Mouse (Mus musculus): ENCODE results near the gene Tfdp2. TPM values are rescaled to one million over a fixed set of nuclear protein-coding genes. Genes with fewer than 3 reads are reported as not detected.

The Tfdp2 gene
- total RNA-seq, 2 experiments from 2014 or later: 15.0 to 19.0 TPM

- intact Hi-C loops (cut with DNase I): no loop called here
These were observed 23.1 kb downstream of the Tfdp2 start for GRCm38 (mm10) chr9:96219114-96219669.

GRCm38 (mm10) chr9:96220419-96220818 lies 24.3 kb downstream of the Tfdp2 start:
- no peak for DNase-seq (ENCODE audit: extremely low spot score in 1 of 2, low spot score in 2 of 2)
- intact Hi-C loops (cut with DNase I): no loop called here

More at GRCm38 (mm10) chr9:96219114-96219669, 23.1 kb downstream of the Tfdp2 start:
- no peak for DNase-seq (ENCODE audit: extremely low spot score in 1 of 2, low spot score in 2 of 2)

GRCm38 (mm10) chr9:96223302-96223701 lies 27.2 kb downstream of the Tfdp2 start:
- no peak for DNase-seq (ENCODE audit: extremely low spot score in 1 of 2, low spot score in 2 of 2)
- intact Hi-C loops (cut with DNase I): no loop called here

- intact Hi-C loops (cut with DNase I): no loop called here
- DNase-seq (ENCODE audit: extremely low spot score in 1 of 2, low spot score in 2 of 2): no peak
These were observed 32.2 kb downstream of the Tfdp2 start for GRCm38 (mm10) chr9:96228285-96228684.

- no peak for DNase-seq (ENCODE audit: extremely low spot score in 1 of 2, low spot score in 2 of 2)
- intact Hi-C loops (cut with DNase I): no loop called here
These were observed 34.2 kb downstream of the Tfdp2 start for GRCm38 (mm10) chr9:96230271-96230670.

GRCm38 (mm10) chr9:96235477-96235876 lies 39.4 kb downstream of the Tfdp2 start:
- intact Hi-C loops (cut with DNase I): no loop called here
- no peak for DNase-seq (ENCODE audit: extremely low spot score in 1 of 2, low spot score in 2 of 2)

- intact Hi-C loops (cut with DNase I): no loop called here
- no peak for DNase-seq (ENCODE audit: extremely low spot score in 1 of 2, low spot score in 2 of 2)
These were observed 41.3 kb downstream of the Tfdp2 start for GRCm38 (mm10) chr9:96237391-96237790.

GRCm38 (mm10) chr9:96238286-96238685 lies 42.2 kb downstream of the Tfdp2 start:
- intact Hi-C loops (cut with DNase I): no loop called here
- no peak for DNase-seq (ENCODE audit: extremely low spot score in 1 of 2, low spot score in 2 of 2)

- intact Hi-C loops (cut with DNase I): no loop called here
These were observed 45.3 kb downstream of the Tfdp2 start for GRCm38 (mm10) chr9:96241134-96242097.

GRCm38 (mm10) chr9:96243915-96244314 lies 47.8 kb downstream of the Tfdp2 start:
- DNase-seq (ENCODE audit: extremely low spot score in 1 of 2, low spot score in 2 of 2): no peak
- intact Hi-C loops (cut with DNase I): no loop called here

More at GRCm38 (mm10) chr9:96241134-96242097, 45.3 kb downstream of the Tfdp2 start:
- no peak for DNase-seq (ENCODE audit: extremely low spot score in 1 of 2, low spot score in 2 of 2)

GRCm38 (mm10) chr9:96254812-96255211 lies 58.7 kb downstream of the Tfdp2 start:
- intact Hi-C loops (cut with DNase I): no loop called here
- DNase-seq (ENCODE audit: extremely low spot score in 1 of 2, low spot score in 2 of 2): no peak

GRCm38 (mm10) chr9:96258478-96258877 lies 62.4 kb downstream of the Tfdp2 start:
- DNase-seq (ENCODE audit: extremely low spot score in 1 of 2, low spot score in 2 of 2): no peak

GRCm38 (mm10) chr9:96259017-96259512 lies 63.0 kb downstream of the Tfdp2 start:
- intact Hi-C loops (cut with DNase I): no loop called here
- DNase-seq (ENCODE audit: extremely low spot score in 1 of 2, low spot score in 2 of 2): peak in 1 of 2 experiments; percentile 11

More at GRCm38 (mm10) chr9:96258478-96258877, 62.4 kb downstream of the Tfdp2 start:
- intact Hi-C loops (cut with DNase I): no loop called here

GRCm38 (mm10) chr9:96259753-96260520 lies 63.9 kb downstream of the Tfdp2 start:
- intact Hi-C loops (cut with DNase I): no loop called here
- DNase-seq (ENCODE audit: extremely low spot score in 1 of 2, low spot score in 2 of 2): peak in 1 of 2 experiments; percentile 24

GRCm38 (mm10) chr9:96261101-96261500 lies 65.0 kb downstream of the Tfdp2 start:
- DNase-seq (ENCODE audit: extremely low spot score in 1 of 2, low spot score in 2 of 2): no peak
- intact Hi-C loops (cut with DNase I): no loop called here

GRCm38 (mm10) chr9:96261980-96262379 lies 65.9 kb downstream of the Tfdp2 start:
- no peak for DNase-seq (ENCODE audit: extremely low spot score in 1 of 2, low spot score in 2 of 2)
- intact Hi-C loops (cut with DNase I): no loop called here

GRCm38 (mm10) chr9:96266793-96267558 lies 70.9 kb downstream of the Tfdp2 start:
- DNase-seq (ENCODE audit: extremely low spot score in 1 of 2, low spot score in 2 of 2): no peak
- intact Hi-C loops (cut with DNase I): no loop called here

- DNase-seq (ENCODE audit: extremely low spot score in 1 of 2, low spot score in 2 of 2): no peak
- intact Hi-C loops (cut with DNase I): no loop called here
These were observed 71.5 kb downstream of the Tfdp2 start for GRCm38 (mm10) chr9:96267559-96267948.
